Mouse (Mus musculus) spleen, postnatal 36 days (tissue): ENCODE results near the gene Slc38a6.

Source experiments
- DNase-seq, 2 experiments: peaks; one replicate each; pipeline ENCODE4 v3.0.0; 2022; ENCODE audit warnings: low spot score in 2 of 2, mixed read lengths in 1 of 2

Slc38a6 gene

DNA sequence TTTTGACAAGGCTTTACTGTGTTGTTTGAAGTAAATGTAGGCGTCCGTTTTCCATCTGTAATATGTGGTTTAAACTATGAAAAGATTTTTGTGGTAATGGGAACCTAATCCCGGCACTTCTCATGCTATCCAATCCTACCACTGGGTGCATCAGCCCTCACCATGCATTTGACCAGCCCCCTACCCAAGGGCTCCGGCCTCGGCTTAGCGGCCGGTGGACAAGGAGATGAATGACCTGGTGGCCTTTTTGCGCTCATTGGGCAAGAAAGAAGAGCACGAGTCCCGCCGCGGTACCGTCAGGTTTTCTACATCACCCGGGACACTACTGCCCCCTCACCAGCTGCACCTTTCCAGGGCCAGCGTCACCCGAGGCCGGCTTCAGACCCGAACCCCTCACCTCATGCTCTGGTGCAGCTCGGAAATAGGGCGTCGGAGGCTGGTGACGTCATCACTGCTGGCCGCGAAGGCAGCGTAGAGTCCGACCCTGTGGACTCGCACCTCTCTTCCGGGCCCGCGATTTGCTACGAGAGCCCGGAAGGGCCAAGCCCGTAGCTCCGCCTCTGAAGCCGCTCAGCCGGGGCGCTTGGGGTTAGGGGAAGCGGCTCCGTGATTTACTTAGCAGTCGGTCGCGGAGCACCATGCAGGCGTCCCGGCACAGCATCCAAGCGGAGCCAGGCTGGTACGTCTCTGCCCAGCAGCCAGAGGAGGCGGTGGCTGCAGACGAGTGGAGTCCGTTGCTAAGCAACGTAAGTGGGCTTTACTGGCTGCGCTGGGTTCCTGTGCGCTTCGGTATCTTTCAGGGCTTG is at the start of gene Slc38a6, which contains the start of gene Trmt5:
Gene Slc38a6, plus strand, starts transcription at position 493 of the 806 bp plus-strand sequence.
Gene Trmt5, minus strand, starts transcription at position 424 of the 806 bp plus-strand sequence.
- DNase-seq, result peak; percentile 91

DNA sequence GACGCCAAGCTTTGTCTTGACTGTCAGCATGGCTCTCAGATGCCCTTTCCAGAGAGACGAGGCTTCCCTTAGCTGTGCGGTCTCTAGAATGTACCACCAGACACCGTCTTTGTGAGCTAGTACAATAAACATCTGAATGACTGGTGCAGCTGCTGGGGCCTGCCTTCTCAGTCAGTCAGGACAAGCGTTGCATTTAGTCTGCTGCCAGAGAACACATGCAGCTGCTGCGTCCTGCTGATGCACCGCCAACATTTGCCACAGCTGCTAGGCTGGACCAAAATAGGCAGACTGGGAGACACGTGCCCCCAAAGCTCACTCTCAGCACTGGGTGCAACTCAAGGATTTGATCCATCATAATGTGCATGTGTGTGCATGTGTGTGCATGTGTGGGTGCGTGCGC is 44.6 kb upstream of the Slc38a6 start:
- DNase-seq, result no peak

- DNase-seq, result no peak
Measured at GRCm38 (mm10) chr12:73245687-73246086, 40.9 kb upstream of the Slc38a6 start.

DNA sequence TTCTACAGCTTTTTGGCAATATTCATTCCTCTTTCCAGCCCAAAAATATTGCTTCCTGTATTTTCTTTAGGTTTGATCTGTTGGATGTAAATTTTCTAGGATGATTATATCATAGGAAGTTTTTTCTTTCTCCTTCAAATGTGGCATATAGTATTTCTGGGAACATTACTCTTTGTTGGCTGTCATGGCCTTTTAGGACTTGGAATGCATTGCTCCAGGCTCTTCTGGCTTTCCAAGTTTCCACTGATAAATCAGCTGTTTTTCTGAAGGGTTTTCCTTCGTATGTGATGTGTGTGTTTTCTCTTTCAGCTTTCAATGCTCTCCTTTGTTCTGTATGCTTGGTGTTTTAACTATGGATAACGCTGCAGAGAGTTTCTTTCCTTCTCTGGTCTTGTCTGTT is 31.6 kb upstream of the Slc38a6 start:
- no peak for DNase-seq

DNA sequence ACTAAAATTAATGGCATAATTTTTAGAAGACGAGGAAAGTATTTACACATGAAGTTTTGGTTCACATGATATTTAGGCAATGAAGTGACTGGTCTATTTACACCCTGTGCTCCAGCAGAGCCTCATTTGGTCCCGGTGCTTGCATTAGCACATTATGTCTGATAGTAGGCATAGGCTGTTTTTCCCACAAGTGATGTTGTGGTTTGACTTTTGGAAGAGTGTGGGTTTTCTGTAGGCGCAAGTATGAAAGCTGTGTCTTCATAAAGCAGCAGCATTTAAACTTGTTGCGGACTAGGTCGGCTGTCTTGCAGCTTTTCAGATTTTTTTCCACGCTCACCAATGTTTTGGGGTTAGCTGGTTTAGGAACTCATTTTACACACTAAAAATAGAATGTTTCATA is 27.3 kb upstream of the Slc38a6 start:
- DNase-seq, result no peak

GRCm38 (mm10) chr12:73260339-73260738 is 26.2 kb upstream of the Slc38a6 start:
- no peak for DNase-seq

GRCm38 (mm10) chr12:73265381-73265978 is 21.1 kb upstream of the Slc38a6 start:
- DNase-seq, result no peak

DNA sequence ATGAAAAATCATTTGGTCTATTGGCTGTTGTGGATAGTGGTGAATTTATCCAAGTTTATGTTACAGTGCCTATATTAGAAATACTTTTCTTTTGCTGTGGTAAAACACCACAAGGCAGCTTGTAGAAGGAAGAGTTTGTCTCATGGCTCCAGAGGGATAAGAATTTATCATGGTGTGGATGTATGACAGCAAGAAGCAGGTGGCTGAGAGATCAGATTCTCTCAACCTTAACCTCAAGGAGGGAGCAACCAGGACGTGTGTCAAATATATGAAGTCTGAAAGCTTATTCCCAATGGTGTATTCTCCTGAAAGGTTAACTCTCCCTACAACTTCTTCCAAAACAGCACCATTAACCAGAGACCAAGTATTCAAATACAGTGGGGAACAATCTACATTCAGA is 20.0 kb upstream of the Slc38a6 start:
- no peak for DNase-seq

DNA sequence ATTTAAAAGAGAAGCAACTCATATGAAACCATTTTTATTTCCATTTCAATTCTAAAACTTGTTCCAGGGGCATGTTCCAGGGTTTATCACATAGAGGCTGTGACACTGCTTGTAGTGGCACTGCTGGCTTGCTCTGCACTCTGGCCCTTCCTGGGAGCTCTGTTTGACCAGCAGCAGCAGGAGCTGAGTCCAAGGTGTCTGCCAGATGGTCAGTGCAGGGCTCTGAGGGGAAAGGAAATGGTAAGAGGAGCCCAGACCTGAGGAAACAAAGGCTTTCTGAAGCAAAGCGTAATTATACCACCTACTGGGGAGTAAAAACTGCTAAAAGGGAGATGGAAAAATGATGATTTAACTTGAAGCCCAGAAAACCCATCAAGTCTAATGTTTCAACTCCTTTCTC is 18.1 kb upstream of the Slc38a6 start:
- DNase-seq, result no peak

DNA sequence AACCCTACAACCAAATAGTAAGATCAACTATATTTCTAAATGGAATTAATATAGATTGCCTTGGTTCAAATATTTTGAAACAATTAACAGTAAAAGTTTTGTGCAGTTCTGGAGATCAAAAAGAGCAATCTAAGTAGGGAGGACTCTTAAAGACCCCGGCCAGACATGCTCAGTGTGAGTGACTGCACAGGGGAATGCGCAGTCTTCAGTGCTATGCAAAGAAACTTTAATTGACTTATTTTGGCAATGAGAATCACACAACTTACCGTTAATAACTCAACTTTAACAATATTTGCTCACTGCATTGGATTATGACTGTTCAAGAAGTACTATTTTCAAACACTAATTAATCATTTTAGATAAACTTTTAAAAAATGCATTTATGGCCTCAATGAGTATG is 17.0 kb upstream of the Slc38a6 start:
- DNase-seq, result no peak

DNA sequence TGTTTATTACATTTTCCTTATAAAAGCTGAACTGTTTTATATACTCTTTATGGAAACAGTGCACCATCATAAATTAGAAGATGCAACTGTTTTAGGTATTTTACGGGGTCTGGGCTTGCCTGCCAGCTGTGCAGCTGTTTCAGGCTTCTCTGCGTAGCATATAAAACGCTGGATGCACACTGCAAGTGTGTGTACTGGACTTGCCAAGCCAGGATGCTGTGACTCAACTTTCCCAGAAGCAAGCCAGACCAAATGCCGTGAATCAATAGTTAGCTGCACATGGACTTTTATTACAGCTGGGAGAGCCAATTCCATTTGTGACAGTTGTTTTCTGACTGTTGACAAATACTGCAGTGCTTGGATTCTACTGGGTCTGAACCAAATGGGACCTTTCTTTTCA is 16.6 kb upstream of the Slc38a6 start:
- DNase-seq, result no peak

GRCm38 (mm10) chr12:73274921-73275320 is 11.7 kb upstream of the Slc38a6 start:
- DNase-seq, result no peak

GRCm38 (mm10) chr12:73287609-73288008 is 1.0 kb downstream of the Slc38a6 start:
- peak in 1 of 2 experiments; percentile 10 for DNase-seq

DNA sequence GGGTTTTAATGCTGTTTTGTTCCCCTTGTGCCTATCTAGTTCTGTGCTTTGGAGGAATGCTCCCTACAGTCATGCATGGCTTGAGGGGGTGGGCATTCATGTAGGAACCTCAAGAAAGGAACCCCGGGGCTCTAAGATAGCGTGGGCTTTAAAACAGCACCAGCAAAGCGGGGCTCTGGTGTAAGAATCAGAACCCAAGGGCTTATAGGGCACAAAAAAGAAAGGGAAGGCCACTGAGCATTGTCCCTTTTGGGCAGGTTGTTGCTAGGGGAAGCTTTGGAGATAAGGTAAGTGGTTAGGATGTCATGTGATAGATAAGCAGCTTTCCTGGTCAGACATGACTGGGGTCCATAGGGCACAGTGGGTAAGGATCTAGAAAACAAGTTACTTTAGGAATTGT is 2.0 kb downstream of the Slc38a6 start:
- DNase-seq, result no peak

DNA sequence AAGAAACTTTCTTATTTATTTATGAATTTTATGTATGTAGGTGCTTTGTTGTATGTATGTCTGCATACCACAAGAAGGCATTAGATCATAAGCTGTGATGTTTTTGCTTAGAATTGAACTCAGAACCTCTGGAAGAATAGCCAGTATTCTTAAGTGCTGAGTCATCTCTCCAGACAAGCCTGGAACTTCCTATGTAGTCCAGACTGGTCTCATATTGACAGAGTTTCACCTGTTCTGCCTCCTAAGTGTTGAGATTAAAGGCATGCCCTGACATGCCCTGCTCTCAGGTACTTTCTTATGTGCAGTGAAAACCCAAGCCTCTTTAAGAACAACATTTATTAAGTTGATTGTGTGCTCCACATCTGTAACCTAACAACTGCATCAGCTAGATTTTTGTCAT is 8.3 kb downstream of the Slc38a6 start:
- no peak for DNase-seq

DNA sequence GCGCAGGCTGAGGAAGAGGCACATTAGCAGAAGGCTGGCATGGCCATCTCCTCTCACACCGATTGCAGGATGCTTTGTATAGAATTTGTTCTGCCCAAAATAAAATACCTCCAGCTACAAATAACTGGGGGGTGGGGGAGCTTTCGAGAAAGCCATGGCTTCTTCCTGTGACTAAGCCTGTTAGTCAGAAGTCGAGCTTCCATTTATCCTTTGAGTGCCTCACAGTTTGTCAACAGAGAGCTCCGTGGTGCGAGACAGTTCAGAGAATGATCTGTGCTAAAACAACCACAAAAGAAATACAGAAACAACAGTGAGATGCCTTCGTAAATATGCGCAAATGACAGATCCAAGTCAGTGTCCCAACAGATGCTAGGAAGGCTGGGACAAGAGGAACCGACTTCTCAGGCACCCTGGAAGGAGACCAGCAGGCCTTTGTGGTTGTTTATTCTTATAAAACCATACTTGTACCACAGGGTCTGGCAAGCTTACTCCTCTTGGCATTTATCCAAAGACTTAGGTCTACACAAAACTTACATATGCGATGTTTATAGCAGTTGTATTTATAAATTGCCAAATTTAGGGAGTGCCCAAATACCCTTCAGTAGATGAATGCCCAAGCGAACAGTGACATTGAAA is 9.0 kb downstream of the Slc38a6 start:
- DNase-seq, result no peak

DNA sequence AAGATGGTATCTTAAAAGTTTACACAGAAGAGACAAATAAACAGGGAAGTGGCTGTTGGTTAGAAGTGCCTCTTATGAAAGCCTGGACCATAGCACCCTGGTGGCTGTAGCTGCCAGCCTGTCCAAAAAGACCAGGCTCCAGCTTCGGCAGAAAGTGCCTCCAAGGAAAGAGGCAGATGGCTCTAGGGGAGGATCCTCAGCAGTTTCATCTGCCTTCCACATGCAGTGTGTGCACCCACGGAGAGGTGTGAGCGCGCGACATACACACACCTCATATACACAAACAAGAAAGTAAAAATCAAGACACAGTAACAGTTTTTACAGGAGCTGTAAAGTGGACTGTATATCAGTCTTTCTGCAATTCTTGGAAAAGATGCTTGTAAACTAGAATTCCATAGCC is 12.0 kb downstream of the Slc38a6 start:
- DNase-seq, result no peak

DNA sequence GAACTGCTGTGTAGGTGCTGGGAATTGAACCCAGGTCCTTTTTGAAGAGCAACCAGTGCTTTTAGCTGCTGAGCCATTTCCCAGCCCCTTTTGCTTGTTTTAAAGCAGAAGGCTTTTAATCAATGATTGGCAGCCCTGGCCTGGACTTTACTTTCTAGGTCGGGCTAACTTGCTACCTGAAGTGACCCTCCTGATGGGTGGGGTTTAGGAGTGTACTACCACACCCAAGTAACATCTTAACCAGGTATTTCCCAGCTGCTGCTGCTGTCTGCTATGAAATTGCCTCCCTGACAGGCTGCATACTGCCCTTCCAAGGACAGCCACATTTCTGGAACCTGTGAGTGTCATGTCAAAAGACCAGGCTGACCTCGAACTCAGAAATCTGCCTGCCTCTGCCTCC is 14.0 kb downstream of the Slc38a6 start:
- DNase-seq, result no peak

DNA sequence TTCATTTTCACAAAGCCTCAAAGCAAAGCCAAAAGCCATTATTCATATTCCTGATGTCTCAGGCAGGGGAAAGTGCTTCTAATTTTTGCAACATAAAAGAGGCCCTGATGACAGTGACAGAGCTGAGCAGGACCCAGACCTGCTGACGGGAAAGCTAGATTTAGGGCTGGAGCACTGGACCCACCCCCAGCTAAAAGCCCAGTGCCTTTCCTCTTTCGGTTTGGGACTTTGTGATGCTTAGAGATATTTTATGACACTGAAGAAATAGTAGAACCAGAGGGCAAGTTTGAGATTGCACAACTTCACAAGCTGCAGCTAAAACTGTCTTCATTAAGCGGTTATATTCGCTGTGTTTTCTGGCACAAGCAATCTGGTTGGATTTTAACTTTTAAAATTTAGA is 18.1 kb downstream of the Slc38a6 start:
- DNase-seq, result no peak

- no peak for DNase-seq
Measured at GRCm38 (mm10) chr12:73307750-73308149, 21.2 kb downstream of the Slc38a6 start.

- no peak for DNase-seq
Measured at GRCm38 (mm10) chr12:73308711-73309110, 22.1 kb downstream of the Slc38a6 start.

GRCm38 (mm10) chr12:73317706-73318686 is 31.4 kb downstream of the Slc38a6 start:
- DNase-seq, result no peak
